Mouse (Mus musculus): ENCODE measurements around the gene Izumo4.

Izumo4 gene

DNA sequence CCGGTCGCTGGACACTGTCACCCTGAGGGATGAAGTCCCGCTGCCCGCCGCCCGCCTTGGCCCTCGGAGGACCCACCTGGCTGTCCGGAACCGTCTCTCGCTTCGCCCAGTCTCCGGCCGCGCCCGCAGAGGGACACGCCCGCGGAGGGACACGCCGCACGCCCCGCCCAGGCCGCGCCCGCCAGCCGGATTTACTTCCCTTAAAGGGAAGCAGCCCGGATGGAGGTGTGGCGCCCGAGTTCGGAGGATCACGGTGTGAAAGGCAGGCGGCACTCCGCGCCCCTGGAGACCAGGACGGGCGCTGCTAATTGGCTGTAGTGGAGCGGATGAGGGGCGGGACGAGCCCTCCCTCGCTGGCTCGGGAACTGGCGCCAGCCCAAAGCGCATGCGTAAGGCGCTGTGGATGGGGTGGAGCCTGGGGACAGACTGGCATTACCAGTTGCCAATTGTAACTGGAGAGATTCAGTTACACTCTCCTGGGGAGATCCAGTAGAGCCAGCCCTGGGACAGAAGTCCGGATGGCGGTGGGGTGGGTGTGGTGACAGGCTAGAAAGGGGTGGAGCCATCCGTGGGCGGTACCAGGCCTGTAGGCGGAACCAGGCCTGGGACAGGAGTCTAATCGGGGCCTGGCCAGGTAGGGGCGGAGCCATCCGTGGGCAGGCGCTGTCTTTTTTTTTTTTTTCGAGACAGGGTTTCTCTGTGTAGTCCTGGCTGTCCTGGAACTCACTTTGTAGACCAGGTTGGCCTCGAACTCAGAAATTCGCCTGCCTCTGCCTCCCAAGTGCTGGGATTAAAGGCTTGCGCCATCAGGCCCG is at the start of gene Izumo4, which contains the start of gene Mob3a:
Izumo4 (plus strand) TSS at position 464 of the 815 bp plus-strand sequence.
Mob3a (minus strand) TSS at position 257 of the 815 bp plus-strand sequence.
- peak; percentile 99 for DNase-seq

DNA sequence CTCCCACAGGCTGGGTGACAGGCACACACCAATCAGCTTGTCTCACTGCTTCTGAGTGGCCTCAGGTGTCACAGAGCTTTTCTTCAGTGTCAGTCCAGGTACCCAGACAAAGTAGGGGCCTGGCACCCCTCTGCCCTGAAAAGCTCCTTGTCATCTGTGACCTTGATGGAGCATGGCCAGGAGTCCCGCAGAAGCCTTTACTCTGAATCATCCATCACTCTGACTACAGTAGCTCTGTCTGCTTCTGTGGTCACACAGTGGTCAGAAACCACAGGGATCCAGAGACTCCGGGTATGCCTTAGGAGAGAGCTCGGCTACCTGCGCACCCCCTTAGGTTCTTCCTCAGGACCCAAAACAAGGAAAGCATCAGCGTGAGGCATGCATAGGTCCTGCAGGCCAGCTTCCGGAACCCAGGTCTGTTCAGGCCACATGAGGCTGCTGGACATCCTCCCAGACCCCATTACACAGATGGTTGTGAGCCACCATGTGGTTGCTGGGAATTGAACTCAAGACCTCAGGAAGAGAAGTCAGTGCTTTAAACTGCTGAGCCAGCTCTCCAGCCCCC is 48.7 kb upstream of the Izumo4 start:
- DNase-seq, result no peak

DNA sequence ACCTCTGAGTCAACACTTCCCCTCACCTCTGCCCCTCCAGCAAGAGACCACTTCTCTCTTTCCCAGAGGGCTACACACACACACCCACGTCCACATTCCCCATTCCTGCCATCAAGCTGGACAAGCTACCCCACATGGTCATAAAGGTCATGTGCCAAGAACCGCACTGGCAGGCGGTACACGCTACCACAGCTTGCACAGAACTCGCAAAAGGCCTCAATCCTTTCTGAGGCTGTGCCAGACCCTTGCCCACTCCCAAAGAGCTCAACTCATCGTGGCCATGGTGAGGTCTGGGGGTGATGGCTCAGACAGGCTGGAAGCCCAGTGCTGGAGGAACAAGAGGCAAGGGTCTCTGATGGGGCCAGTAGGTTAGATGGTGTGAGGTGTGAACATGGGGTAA is 47.1 kb upstream of the Izumo4 start:
- DNase-seq, result peak; percentile 43

DNA sequence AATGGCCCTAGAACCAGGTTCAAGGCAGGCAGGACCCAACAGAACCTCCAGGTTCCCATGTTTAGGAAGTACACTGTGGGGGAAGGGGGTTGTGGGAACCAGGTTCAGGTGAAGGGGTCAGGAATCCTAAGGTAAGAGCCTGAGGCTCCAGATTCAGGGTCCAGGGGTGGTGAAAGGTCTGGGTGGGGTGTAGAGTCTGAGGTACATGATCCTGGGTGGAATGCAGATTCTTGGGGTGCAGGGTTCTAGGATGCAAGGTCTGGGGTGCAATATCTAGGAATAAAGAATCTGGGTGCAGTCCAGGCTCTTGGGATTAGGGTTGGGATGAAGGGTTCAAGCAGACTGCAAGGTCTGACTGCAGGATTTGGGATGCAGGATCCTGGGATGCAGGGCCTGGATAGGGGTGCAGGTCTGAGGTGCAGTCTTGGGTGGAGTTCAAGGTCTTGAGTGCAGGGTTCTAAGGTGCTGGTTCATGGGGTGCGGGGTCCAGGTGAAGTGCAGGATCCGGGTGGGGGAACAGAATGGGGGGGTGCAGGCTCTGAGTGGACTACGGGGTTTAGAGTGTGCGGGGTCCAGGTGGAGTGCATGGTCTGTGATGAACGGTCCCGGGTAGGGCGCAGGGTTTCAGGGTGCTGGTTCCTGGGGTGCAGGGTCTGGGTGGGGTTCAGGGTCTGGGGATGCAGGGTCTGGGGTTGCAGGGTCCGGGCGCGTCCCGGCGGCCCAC is 46.4 kb upstream of the Izumo4 start:
- no peak for DNase-seq

DNA sequence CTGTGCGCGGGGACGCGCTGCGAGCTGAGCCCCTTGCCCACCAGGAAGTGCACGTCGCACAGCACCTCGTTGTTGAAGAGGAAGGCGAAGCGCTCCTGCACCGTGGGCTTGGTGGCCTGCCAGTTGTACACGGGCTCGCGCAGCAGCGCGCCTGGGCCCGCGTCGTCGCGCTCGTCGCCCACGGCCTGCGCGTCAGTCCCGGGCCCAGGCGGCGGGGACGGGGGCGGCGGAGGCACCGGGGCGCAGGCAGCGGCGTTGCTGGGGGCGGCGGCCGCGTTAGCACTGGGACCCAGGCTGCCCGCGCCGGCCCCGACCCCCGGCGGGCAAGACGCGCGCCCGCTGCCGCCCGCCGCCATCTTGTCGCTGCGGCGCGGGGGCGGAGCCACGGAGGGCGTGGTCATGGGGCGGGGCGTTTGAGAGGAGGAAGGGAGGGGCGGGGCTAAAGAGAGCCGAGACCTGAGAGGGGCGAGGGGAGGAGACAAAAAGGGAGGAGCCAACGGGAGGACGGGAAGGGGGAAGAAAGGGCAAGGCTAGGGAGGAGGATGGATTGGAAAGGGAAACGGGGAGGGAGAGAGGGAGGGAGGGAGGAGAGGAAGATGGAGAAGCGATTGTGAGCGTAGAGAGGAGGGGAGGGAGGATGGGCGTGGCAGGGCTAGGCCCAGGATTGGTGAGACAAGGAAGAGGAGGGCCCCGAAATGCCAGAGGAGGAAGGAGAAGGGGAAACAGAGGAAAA is 45.7 kb upstream of the Izumo4 start:
- DNase-seq, result peak; percentile 95

DNA sequence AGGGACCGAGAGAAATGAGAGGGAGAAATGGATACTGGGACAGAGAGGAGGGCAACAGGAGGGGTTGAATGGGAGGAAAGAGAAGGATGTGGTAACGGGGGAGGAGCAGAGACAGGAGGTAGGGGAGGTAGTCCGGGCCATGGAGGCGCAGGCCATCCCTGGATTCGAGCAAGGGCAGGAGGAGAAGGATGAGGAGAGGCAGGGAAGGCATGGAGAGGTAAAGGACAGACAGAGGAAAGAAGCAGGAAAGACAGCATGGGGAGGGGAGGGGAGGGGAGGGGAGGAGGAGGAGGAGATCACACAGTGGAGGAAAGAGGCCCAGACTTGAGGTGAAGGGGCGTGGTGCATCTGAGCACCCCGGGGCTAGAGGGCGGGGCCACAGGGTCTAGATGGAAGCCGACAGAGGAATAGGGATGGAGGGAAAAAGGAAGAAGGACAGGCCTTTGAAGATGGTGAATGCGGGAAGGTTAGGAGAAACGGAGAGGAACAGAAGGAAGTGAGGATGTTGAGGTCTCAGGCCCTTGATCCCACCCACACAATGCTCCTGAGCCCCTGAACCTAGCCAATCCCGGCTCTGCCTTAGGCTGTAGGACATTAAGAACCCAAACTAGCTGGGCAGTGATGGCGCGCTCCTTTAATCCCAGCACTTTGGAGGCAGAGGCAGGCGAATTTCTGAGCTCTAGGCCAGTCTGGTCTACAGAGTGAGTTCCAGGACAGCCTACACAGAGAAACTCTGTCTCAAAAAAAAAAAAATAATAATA is 44.9 kb upstream of the Izumo4 start, which contains the start of gene Btbd2:
Btbd2 (minus strand) TSS at position 209 of the 761 bp plus-strand sequence.
- peak; percentile 53 for DNase-seq

DNA sequence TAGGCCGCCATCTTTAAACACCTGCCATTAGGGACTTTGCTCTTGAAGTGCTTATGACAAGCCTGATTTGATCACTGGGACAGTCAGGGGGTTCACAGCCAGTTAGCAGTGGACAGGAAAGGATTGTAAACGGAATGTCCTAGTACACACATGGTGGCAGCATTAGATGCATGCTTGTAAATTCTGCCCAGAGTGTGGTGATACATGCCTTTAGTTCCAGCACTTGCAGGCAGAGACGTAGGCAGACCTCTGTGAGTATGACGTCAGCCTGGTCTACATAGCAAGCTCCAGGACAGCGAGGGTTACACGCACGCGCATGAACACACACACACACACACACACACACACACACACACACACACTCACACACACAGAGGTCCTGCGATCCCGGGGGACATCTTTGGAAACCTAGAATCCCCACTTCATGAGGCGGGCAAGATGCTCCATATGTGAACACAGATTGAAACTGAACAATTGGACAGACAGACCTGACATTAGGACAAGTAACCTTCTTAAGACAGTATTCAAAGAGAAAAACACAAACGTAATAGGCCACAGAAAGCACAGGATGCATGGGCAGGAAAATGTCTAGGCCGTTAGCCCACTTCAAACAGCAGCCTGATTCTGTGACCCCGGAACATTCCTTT is 43.7 kb upstream of the Izumo4 start:
- no peak for DNase-seq

DNA sequence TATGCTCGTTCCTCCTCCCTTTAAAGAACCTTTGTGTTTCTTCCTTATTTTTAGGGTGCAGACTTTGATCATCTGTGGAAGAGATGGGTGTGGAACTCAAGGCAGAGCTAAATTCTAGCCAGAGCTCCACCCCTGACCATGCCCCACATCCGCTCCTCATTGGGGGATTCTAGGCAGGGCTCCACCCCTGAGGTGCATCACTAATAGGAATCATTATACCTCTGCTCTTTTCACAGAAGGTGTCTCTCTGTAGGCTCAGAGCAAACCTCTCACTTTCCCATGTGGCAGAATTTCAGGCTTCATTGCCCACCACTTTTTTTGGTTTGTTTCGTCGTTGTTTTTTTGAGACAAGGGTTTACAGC is 43.2 kb upstream of the Izumo4 start:
- no peak for DNase-seq

DNA sequence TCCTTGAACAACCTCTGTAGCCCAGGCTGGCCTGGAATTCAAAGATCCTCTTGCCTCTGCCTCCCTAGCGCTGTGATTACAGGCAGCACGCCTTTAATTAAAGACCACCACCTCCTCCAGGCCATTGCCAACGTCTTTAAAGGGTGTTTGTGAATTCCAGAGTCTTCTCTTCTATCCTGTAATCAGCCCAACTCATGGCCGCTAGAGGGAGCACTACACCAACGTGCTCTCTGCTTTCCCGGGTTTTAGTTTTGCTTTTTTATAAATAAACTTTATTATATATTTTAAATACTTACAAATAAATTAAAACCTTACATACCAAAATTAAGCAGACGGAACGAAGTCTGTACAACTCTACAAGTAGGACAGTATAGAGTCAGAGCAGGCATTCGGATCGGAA is 42.8 kb upstream of the Izumo4 start:
- peak; percentile 68 for DNase-seq

DNA sequence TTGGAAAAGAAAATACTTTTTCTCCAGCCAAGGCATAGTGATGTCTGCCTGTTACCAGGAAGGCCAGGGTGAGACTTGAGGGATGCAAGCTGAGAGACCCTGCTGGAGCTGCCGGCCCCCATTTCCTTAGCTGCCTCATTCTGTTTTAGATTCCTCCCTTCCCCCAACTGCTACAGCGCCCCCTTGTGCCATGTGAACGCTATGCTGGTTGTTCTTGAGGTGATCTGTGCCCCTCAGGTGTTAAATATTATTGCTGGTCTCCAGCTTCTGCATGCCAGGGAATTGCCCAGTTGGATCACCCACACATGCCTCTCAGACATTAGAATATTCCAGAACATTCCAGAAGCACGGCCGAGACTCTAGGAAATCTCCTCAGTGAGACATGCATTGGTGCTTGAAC is 40.8 kb upstream of the Izumo4 start:
- no peak for DNase-seq

DNA sequence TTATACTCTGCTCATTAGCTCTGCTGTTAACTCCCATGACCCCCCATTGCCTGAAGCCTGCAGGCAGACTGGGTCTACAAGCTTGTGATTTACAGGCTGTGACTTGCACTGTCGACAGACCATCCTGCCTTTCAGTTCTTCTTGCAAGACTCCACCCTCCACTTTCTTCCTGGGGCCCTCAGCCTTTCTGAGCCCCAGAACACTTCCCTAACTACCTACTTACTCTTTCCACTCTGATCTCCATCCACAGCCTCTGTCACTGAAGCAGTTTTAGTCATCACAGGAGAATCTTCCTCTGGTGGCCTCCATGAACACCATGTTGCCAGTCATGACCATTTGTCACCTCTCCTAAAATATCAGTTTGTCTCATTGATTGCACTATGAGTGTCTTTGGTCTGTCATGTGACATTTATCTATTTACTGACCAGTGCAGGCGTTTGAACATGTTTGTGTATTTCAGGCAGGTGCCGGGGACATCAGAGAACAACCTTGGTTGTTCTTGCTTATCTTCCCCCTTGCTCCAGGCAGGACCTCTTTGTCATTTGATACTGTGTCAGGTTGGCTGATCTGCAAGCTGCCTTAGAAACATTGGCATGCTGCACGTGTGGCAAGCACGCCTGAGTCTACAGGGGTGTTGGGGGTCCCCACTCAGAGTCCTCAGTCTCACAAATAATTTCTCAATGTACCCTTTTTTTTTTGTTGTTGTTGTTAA is 38.3 kb upstream of the Izumo4 start:
- no peak for DNase-seq

DNA sequence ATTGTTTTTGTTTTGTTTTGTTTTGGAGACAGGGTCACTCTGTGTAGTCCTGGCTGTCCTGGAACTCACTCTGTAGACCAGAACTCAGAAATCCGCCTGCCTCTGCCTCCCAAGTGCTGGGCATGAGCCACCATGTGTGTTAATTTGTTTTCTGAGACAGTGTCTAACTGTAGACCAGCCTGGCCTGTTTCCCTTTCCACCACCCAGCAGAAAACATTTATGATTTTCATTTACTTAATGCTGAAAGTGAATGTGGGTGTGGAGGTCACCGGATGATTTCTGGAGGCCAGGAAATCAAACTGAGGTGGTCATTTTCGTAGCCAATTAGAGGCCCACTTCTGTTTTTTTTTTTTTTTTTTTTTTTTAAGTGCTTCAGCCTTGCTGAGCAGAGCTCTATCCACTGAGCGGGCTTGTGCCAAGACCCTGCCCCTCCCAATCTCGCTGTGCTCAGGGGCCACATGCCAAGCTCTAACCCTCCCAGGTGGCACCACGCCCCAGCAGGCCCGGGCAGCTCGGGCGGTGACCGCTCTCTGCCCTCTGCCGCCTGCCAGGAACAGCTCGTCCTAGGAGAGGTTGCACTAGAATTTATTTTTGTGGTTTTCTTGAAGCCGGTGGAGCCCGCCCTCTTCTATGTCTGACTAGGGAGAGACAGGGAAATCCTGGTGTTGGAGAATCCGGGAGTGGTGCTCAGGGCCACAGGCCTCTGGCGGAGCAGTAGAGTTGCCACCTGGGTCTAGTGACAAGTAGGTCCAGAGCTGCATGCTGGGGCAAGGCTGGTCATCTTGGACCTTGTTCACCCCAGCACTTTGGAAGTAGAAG is 37.6 kb upstream of the Izumo4 start:
- peak; percentile 73 for DNase-seq

DNA sequence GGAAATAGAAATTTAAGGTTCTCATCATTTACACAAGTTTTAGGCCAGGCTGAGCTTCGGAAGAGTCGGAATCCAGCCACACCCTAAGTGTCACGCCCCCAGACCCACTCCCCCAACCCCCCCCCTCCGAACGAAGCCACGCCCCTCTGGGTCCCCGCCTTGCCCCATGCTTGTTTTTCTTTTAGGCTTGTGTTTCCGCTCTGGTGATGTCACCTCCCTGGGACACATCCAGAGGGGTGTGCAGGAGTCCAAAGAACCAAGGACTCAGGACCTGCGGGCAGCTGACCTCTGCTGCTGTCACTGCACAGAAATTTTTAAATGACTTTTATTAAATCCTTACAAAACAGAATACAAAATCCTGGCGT is 37.0 kb upstream of the Izumo4 start:
- no peak for DNase-seq

DNA sequence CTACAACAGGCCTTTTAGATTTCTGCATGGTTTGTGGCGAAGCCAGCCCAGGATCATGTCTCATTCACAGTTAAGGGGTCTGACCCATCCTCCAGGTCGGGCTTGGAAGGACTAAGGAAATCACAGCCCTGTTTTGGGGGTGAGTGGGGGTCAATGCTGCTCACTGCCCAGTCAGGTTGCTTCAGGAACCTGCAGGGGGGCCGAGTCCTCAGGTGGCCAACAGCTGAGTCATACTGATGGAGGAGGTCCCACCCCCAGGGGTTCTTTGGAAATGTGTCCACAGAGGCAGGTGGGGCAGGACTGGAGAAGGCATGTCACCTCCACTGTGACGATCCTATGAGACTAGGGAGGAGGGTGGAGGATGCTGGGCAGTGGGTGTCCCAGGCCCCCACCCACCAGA is 36.5 kb upstream of the Izumo4 start:
- peak; percentile 48 for DNase-seq

DNA sequence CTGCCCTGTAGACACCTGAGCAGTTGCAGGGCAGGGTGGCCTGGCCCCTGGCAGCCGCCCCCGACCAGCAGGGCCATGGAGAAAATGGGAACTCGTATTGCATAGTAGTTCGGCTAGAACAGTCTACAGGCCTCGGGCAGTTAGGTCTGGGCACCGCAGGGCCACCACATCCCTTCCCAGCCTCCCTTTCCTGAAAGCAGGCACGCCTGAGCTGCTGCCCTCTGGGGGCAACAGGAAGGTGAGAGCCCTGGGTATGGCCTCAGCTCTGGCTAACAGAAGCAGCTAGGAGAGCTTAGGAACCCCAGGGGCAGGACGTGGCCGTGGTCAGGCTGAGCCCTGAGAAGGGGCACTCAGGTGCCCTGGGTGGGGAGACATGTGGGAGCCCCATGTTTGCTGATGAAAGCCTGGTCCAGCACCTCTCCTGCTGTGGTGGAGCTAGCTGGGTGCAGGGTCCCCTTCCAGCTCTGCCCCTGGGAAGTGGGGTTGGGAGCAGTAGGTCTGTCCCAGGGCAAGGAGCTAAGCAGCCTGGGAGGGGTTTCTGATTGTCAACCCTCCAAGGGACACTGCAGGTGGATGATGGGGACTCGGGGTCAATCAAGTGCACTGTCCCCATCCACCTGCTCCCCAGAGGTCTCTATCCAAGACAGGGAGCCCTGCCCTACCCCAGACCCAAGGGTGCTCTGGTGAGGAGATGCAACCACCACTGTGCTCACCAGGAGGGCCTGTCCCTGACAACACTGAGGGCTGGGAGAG is 35.8 kb upstream of the Izumo4 start:
- no peak for DNase-seq

DNA sequence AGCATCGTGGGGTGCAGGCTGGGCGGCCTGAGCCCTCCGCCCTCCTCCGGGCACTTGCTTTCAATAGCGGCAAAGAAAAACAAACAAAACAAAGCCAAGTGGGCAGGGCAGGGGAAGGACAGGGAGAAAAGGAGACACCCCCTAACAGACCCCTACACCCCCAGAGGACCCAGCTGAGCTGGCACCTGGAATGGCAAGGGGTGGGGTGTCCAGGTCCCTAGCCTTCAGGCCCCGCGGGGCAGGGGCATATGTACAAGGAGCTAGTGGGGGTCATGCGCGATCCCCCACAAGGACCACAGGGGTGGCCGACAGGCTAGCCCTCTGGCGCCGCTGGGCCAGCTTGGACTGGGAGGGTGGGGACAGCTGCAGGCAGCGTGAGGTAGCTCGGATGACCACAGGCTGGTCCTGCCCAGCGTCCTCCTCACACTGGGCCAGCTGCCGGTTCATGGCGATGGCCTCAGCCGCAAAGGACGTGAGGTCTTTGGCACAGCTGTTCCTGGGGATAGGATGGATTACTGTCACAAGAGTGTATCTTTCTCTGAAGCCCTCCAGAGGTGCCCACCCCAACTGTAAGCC is 35.1 kb upstream of the Izumo4 start:
- DNase-seq, result no peak

DNA sequence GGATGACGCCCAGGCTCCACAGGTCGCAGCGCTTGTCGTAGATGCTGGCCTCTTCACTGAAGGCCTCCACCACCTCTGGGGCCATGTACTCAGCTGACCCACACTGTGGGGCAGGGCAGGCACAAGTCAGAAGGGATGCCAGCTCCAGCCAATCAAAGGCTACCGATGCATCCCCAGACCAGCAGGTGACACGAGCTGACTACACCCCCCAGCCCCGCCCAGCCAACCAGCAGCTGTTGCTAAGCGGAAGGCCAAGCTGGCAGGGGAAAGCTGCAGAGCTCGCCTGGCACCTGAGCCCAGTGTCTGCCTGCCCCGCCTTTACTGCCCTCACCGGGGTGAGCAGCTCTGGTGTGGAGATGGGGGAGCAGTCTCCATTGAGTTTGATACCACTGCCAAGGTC is 33.4 kb upstream of the Izumo4 start:
- DNase-seq, result peak; percentile 68

DNA sequence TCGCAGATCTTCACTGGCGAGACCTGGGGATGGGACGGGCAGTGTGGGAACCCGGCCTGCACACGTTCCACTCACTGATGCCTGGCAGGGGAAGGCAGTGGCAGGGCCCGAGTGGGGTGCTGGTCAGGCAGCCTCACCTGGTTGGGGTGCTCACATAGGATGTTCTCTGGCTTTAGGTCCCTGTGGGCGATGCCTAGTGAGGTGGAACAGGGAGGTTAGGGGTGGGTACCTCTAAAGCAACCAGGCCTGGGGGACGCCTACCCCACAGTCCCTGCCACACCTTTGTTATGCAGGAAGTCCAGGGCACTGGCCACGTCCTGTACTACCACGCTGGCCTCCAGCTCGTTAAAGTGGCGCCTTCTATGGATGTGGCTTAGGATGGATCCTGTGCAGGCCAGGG is 33.0 kb upstream of the Izumo4 start:
- DNase-seq, result no peak
